Mouse (Mus musculus): Measurements from ENCODE around the gene Clec1a.

Gene Clec1a

GRCm38 (mm10) chr6:129403391-129403790 lies 48.4 kb downstream of the Clec1a start:
- DNase-seq (ENCODE audit: low spot score): no peak

GRCm38 (mm10) chr6:129402404-129402803 lies 49.4 kb downstream of the Clec1a start:
- no peak for DNase-seq (ENCODE audit: low spot score)

- no peak for DNase-seq (ENCODE audit: low spot score)
Observed at GRCm38 (mm10) chr6:129399945-129400344, 51.9 kb downstream of the Clec1a start.

- DNase-seq (ENCODE audit: low spot score): no peak
Observed at GRCm38 (mm10) chr6:129396997-129397396, 54.8 kb downstream of the Clec1a start, which contains the start of gene Clec1b. Clec1b (plus strand) TSS chr6:129397297.

GRCm38 (mm10) chr6:129393732-129394131 lies 58.1 kb downstream of the Clec1a start:
- DNase-seq (ENCODE audit: low spot score): no peak

- no peak for DNase-seq (ENCODE audit: low spot score)
Observed at GRCm38 (mm10) chr6:129393087-129393720, 58.6 kb downstream of the Clec1a start.

- no peak for DNase-seq (ENCODE audit: low spot score)
Observed at GRCm38 (mm10) chr6:129385774-129386173, 66.0 kb downstream of the Clec1a start, which contains the start of gene Clec12b. Clec12b (minus strand) TSS chr6:129385874.

GRCm38 (mm10) chr6:129385000-129385399 lies 66.8 kb downstream of the Clec1a start:
- no peak for DNase-seq (ENCODE audit: low spot score)

- no peak for DNase-seq (ENCODE audit: low spot score)
Observed at GRCm38 (mm10) chr6:129383466-129383865, 68.3 kb downstream of the Clec1a start.

GRCm38 (mm10) chr6:129381736-129382135 lies 70.1 kb downstream of the Clec1a start:
- no peak for DNase-seq (ENCODE audit: low spot score)

- no peak for DNase-seq (ENCODE audit: low spot score)
Observed at GRCm38 (mm10) chr6:129380454-129380853, 71.3 kb downstream of the Clec1a start.

- no peak for DNase-seq (ENCODE audit: low spot score)
Observed at GRCm38 (mm10) chr6:129374937-129375471, 76.8 kb downstream of the Clec1a start.
